Mouse (Mus musculus): ENCODE results near the gene Hspa5.
"Not testable (repeated sequence)": the region's sequence is repeated elsewhere in the genome, so short reads cannot be mapped to it uniquely, and the experiment has no call there.

The Hspa5 gene

GRCm38 (mm10) chr2:34771368-34772226, at the start of gene Hspa5:
Gene Hspa5 (plus strand): TSS chr2:34771970.
- DNase-seq (ENCODE audit: low spot score in 2 of 2) = peak; percentile 97 to 100

DNA sequence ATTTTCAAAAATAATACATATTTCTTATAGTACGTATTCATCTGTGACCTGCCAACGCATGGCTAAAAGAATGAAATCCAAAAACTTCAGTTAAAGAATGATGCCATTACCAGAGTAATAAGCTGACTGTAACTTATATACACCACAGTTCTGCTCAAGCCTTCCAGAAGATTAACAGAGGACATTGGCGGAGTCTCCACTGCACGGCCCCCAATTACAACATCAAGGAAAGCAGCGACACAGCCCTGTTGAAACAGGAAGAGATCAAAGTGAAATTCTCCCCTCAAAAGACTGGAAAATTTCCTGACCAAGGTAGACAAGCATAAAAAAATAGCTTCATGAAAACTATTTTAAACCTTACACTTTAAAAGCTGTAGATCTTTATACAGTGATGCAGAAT, 46.5 kb upstream of the Hspa5 start:
- no peak for DNase-seq (ENCODE audit: low spot score in 2 of 2)

GRCm38 (mm10) chr2:34727045-34727728, 44.6 kb upstream of the Hspa5 start:
- no peak for DNase-seq (ENCODE audit: low spot score in 2 of 2)

- no peak for DNase-seq (ENCODE audit: low spot score in 2 of 2)
Measured at GRCm38 (mm10) chr2:34736626-34737025, 35.1 kb upstream of the Hspa5 start.

GRCm38 (mm10) chr2:34737911-34738310, 33.9 kb upstream of the Hspa5 start:
- DNase-seq (ENCODE audit: low spot score in 2 of 2) = no peak

DNA sequence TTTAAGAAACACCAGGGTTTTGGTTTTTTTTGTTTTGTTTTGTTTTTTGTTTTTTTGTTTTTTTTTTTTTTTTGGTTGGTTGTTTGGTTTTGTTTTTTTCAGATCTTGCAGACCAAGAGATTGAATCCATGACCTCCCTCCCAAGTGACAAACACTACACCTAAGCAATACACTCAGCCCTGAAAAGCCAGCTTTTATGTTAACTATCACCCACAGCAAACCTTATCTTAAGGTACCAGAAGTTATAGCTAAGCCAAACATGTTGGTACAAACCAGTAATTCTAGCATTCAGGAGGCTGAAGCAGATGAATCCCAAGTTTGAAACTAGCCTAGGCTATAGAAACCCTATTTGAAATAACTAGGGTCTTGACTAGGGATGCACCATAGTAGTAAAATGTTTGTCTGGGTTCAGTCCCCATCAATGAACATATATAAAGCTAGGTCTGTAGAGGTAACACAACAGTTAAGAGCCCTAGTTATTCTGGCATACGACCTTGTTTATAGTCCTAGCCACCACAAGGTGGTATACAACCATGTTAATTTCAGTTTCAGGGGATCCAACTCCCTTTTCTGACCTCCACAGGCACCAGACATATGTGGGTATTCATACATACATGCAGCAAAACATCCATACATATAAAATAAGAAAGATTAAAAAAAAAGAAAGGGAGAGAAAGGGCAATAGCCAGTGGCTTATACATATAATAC, 31.9 kb upstream of the Hspa5 start:
- no peak for DNase-seq (ENCODE audit: low spot score in 2 of 2)

DNA sequence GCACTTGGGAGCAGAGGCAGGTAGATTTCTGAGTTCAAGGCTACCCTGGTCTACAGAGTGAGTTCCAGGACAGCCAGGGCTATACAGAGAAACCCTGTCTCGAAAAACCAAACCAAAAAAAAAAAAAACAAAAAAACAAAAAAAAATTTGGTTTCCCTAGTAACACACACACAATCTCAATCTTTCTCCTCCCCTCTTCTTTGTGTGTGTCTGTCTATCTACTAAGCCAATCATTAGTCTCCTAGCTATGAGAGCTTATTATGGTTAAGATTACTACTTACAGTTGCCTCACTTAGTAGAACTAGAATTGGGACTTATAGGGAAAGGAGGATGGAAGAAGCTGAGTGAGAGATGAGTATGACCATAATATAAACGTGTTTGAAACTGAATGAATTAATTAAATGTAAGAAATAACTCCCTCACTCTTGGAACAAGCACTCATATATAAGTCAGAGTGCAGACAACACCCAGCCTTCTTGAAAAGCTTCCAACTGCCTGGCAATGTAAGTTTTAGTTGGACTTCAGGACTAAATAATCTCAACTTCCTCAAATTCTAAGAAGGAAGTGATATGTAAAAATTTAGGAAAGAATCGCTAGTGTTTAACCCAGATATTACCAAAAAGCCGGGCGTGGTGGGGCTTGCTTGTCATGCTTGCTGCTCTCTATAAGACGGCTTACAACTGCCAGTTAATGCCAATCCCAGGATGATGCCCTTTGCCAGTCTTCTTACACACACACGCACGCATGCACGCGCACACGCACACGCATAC, 30.2 kb upstream of the Hspa5 start:
- DNase-seq (ENCODE audit: low spot score in 2 of 2) = no peak

DNA sequence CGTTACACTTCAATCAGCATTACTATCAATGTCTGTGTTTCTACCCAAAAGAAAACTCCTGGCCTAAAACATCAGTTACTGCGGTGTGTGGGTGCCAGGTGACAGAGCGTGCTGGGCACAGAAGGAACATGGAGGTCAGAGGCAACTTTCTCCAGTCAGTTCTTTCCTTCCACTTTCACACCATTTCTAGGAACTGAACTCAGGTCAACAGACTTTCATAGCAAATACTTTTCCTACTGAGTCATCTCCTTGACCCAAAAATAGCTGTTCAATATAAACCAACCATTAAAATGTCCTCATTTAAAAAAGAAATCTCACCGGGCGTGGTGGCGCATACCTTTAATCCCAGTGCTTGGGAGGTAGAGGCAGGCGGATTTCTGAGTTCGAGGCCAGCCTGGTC, 29.1 kb upstream of the Hspa5 start:
- no peak for DNase-seq (ENCODE audit: low spot score in 2 of 2)

GRCm38 (mm10) chr2:34744476-34744875, 27.3 kb upstream of the Hspa5 start:
- DNase-seq (ENCODE audit: low spot score in 2 of 2) = no peak

- DNase-seq (ENCODE audit: low spot score in 2 of 2) = no peak
Measured at GRCm38 (mm10) chr2:34745673-34746072, 26.1 kb upstream of the Hspa5 start.

- DNase-seq (ENCODE audit: low spot score in 2 of 2) = no peak
Measured at GRCm38 (mm10) chr2:34748479-34748878, 23.3 kb upstream of the Hspa5 start.

DNA sequence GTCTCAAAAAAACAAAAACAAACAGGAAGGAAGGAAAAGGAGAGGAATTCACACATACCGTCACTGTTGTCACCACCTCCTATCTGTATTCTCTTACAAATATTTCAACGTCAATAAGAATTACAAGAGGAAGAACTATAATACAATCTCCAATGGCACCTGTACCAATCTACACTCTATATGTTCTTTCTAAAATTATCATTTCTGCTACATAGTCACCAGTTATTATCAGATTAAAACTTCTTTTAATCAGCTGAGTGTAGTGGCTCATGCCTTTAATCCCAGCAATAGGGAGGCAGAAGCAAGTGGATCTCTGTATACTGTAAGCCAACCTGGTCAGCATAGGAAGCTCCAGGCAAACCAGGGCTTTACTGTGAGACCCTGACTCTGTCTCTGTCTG, 21.5 kb upstream of the Hspa5 start:
- DNase-seq (ENCODE audit: low spot score in 2 of 2) = no peak

DNA sequence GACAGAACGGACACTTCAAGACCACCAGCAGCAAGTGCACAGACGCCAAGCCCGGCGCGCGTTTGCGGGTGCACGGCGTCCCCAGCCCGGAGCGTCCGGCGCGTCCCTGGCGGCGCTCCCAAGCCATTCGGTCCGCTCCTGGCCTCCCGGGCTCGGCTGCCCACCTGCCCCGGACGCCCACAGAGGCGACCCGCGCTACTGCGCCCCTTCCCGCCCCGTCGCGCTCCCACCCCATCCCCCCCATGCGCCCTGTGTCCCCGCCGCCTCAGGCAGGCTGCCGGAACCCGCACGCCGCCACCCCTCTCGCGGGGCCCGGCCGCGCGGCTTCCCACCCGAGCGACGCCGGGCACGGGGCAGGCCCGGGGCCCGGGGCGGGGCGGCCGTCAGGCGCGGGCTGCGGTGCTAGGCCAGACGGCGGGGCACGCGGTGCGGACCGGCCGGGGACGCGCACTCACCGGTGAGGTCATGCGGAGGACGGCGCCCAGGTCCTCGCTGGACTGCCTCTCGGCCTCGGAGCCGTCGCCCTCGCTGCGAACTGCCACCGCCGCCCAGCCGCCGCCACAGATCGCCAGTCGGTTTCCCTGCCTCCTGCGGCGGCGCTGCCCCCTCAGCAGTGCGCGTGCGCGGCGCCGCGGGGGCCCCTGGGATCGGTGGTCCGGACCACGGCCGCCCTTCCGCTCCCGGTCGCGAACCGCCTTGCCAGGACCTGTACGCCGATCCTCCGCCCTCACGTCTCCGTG, 17.8 kb upstream of the Hspa5 start:
- peak; percentile 80 to 83 for DNase-seq (ENCODE audit: low spot score in 2 of 2)

DNA sequence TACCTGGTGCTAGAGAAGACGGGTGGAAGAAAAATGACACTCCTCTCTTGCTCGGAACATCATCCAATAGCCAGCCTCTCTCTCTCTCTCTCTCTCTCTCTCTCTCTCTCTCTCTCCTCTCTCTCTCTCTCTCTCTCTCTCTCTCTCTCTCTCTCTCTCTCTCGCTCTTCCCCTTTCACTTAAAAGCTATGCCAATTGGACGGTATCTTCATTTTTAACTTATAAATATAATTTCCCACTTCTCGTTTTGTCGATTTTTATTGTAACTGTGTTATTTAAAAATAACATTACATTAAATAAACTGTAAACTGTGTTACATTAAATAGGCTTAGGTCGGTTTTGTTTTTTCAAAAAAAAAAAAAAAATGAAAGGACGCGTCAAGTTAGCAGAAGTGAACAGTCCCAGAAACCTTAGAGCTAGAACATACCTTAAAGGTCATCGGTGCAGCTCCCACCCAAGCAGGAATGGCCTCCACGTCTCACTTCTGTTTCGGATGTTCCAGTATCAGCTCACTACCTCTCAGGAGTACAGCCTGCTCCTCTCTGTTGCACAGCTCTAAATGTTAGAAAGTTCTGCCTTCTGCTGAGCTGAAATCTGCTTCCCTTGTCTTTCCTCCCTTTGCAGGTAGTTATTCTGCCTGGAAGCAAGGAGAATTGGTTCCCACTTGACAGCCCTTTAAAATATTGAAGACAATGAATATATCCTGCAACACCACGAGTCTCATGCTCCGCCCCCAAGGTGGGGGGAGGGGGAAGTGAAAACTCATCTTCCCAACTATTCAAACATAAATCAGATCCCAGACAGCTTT, 17.0 kb upstream of the Hspa5 start, which contains the start of gene Gapvd1:
TSS of gene Gapvd1 (minus strand) at position 682 of the 808 bp plus-strand sequence.
- DNase-seq (ENCODE audit: low spot score in 2 of 2) = no peak

GRCm38 (mm10) chr2:34757341-34757740, 14.4 kb upstream of the Hspa5 start:
- DNase-seq (ENCODE audit: low spot score in 2 of 2) = no peak

DNA sequence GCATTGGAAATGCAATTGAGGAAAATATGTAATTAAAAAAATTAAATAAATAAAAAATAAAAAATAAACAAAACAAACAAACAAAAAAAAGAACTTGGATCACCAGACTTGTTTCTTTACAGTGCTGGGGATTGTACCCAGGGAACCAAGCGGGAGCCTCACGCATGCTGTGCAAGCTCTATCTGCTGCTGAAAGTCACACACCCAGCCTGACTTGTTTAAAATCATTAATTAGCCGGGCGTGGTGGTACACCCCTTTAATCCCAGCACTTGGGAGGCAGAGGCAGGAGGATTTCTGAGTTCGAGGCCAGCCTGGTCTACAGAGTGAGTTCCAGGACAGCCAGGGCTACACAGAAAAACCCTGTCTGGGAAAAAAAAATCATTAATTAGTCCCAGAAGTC, 10.5 kb upstream of the Hspa5 start:
- not testable (repeated sequence) for DNase-seq (ENCODE audit: low spot score in 2 of 2)

DNA sequence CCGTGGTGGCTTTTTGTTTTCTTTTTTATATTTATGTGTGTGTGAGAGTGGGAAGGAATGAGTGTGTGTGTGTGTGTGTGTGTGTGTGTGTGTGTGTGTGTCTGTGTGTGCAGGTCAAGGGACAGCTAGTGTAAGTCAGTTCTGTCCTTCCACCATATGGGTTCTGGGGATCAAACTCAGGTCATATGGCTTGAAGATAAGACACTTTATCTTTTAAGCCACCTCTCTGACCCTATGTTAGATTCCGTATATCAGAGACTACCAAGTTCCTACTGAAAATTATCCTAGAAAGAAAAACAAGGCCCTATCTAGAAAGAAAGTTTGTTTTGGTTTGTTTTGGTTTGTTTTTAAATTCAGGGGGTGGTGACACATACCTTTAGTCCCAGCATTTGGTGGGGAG, 9.6 kb upstream of the Hspa5 start:
- DNase-seq (ENCODE audit: low spot score in 2 of 2) = no peak

- DNase-seq (ENCODE audit: low spot score in 2 of 2) = no peak
Measured at GRCm38 (mm10) chr2:34762872-34763271, 8.9 kb upstream of the Hspa5 start.

GRCm38 (mm10) chr2:34764801-34765200, 7.0 kb upstream of the Hspa5 start:
- no peak for DNase-seq (ENCODE audit: low spot score in 2 of 2)

- DNase-seq (ENCODE audit: low spot score in 2 of 2) = no peak
Measured at GRCm38 (mm10) chr2:34770049-34770448, 1.7 kb upstream of the Hspa5 start.

All from urinary bladder, adult 18-20 months (tissue).